Mouse (Mus musculus) forebrain, embryonic 11.5 days (tissue): Measurements from ENCODE around the gene Stard13. TPM values are rescaled to one million over a fixed set of nuclear protein-coding genes. Genes with fewer than 3 reads are reported as not detected.

ENCODE experiments used
- ATAC-seq: fragments of 200-750 bp; cut with Nextera tagmentation; replicated peaks from 2 replicates; pipeline ENCODE4 v1.8.0; 2017; ENCODE audit warnings: moderate TSS enrichment; ENCODE audit not compliant: low FRiP score
- DNase-seq: peaks from one replicate; pipeline ENCODE4 v3.0.0-alpha.2; 2017; ENCODE audit warnings: low spot score
- H3K27ac ChIP-seq: fragments of 300-500 bp; sonication (generic); 2 replicates; pipeline ENCODE4 v1.5.1; 2014; ENCODE audit warnings: low read depth, low read length
- H3K27me3 ChIP-seq: fragments of 300-500 bp; sonication (generic); 2 replicates; pipeline ENCODE4 v1.6.1; 2014; ENCODE audit warnings: mild to moderate bottlenecking, low read length, mixed read lengths; ENCODE audit not compliant: control insufficient read depth, insufficient read depth
- H3K36me3 ChIP-seq: fragments of 300-500 bp; sonication (generic); 2 replicates; pipeline ENCODE4 v1.6.1; 2014; ENCODE audit warnings: mild to moderate bottlenecking, low read length, moderate library complexity, mixed read lengths; ENCODE audit not compliant: control insufficient read depth, insufficient read depth
- H3K4me1 ChIP-seq: fragments of 300-500 bp; sonication (generic); replicated peaks from 2 replicates; pipeline ENCODE4 v1.6.1; 2014; ENCODE audit warnings: low read length, mixed read lengths; ENCODE audit not compliant: control insufficient read depth, insufficient read depth
- H3K4me2 ChIP-seq: fragments of 300-500 bp; sonication (generic); 2 replicates; pipeline ENCODE4 v1.6.1; 2014; ENCODE audit warnings: low read depth, mild to moderate bottlenecking, low read length, moderate library complexity, mixed read lengths; ENCODE audit not compliant: severe bottlenecking
- H3K4me3 ChIP-seq: fragments of 300-500 bp; sonication (generic); 2 replicates; pipeline ENCODE4 v1.5.1; 2014; ENCODE audit warnings: low read depth, low read length
- H3K9ac ChIP-seq: fragments of 300-500 bp; sonication (generic); 2 replicates; pipeline ENCODE4 v1.6.1; 2014; ENCODE audit warnings: low read length
- H3K9me3 ChIP-seq: fragments of 300-500 bp; sonication (generic); 2 replicates; pipeline ENCODE4 v1.6.1; 2016; ENCODE audit warnings: low read length, mixed read lengths; ENCODE audit not compliant: control insufficient read depth
- WGBS: fragments of 180-500 bp; shearing (Covaris S2); extraction: QIAGEN DNeasy Blood & Tissue Kit; methylation state at CpG from one replicate; pipeline ENCODE4 v1.1.7; 2014; 5-methylcytosine and 5-hydroxymethylcytosine counted together
- polyA plus RNA-seq: library from polyadenylated mRNA; unstranded; fragments of >200 nt; fragmentation: Nextera tagmentation; extraction: Ambion mirVana; gene quantifications from 2 replicates; pipeline ENCODE4 v1.2.1, GENCODE M21; 2014

Stard13 gene
- polyA plus RNA-seq, 1 experiment from 2014 or later = 2.7 TPM

- Histone ChIP-seq H3K27ac (no peak overlapping the region), H3K36me3 (no peaks in the 10 kb centered on the region), H3K9me3 (no peaks in the 10 kb centered on the region), H3K4me3 (no peak overlapping the region), H3K27me3 (no peaks in the 10 kb centered on the region), H3K9ac (no peak overlapping the region), H3K4me2 (no peak overlapping the region), H3K4me1 (peaks cover 3% of the 10 kb centered on the region; the same call in 1 of the 2 replicates)
- no peak for DNase-seq
- WGBS = 88% methylated on average over 4 of the region's 4 CpGs
- ATAC-seq = no peak
Measured at GRCm38 (mm10) chr5:151137311-151137710, 96.3 kb downstream of the Stard13 start.

GRCm38 (mm10) chr5:151135965-151136364 lies 97.7 kb downstream of the Stard13 start:
- no peak overlapping the region for H3K27ac ChIP-seq
- no peak for DNase-seq
- no peaks in the 10 kb centered on the region for H3K9me3 ChIP-seq
- H3K9ac ChIP-seq = no peak overlapping the region
- no peak for ATAC-seq
- H3K27me3 ChIP-seq = no peaks in the 10 kb centered on the region
- no peaks in the 10 kb centered on the region for H3K36me3 ChIP-seq
- H3K4me3 ChIP-seq = no peak overlapping the region
- H3K4me1 ChIP-seq = no peaks in the 10 kb centered on the region
- WGBS = 77% methylated on average over 6 of the region's 6 CpGs
- H3K4me2 ChIP-seq = no peak overlapping the region

DNA sequence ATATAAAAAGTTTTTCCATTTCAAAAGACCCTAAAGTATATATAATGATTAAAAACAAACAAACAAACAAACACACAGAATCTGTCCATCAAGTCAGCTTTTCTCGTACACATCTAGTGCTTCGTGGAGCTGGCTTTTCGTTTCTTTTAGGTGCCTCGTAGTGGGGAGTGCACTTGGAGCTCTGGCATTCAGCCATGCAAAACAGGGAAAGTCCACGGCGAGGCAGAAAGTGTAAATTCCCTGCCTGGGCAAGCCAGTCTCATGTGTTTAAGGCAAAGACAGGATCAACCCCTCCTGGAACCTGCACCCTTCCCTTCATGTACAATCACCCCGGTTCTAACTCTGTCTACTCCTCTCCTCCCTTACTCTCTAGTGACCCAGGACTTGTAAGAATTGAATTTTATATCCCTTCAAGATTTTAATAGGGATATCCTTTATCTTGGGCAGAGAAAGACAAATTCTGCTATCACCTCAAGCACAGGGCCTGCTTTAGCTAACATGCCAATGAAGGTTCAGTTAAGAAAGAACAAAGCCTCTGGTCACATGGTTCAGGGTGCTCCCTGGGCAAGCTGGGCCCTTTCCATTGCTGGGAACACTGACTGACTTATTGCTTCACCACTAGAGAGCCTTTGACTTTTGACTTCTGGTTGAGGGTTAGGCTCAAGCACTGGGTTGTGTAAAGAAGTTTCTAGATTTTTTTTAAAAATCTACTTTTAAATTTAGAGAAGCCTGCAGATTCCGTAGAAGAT lies 98.4 kb downstream of the Stard13 start:
- 89% methylated on average over 8 of the region's 8 CpGs for WGBS
- H3K4me1 ChIP-seq = no peaks in the 10 kb centered on the region
- no peak overlapping the region for H3K9ac ChIP-seq
- no peak for ATAC-seq
- H3K36me3 ChIP-seq = no peaks in the 10 kb centered on the region
- no peak overlapping the region for H3K27ac ChIP-seq
- H3K9me3 ChIP-seq = no peaks in the 10 kb centered on the region
- H3K4me2 ChIP-seq = no peak overlapping the region
- no peak for DNase-seq
- no peak overlapping the region for H3K4me3 ChIP-seq
- H3K27me3 ChIP-seq = no peaks in the 10 kb centered on the region

GRCm38 (mm10) chr5:151134202-151134601 lies 99.4 kb downstream of the Stard13 start:
- Histone ChIP-seq H3K9ac (no peak overlapping the region), H3K27ac (no peak overlapping the region), H3K9me3 (no peaks in the 10 kb centered on the region), H3K27me3 (no peaks in the 10 kb centered on the region), H3K4me3 (no peak overlapping the region), H3K36me3 (no peaks in the 10 kb centered on the region), H3K4me2 (no peak overlapping the region), H3K4me1 (no peaks in the 10 kb centered on the region)
- ATAC-seq (no peak), DNase-seq (no peak)
- WGBS = 94% methylated on average over 4 of the region's 4 CpGs

DNA sequence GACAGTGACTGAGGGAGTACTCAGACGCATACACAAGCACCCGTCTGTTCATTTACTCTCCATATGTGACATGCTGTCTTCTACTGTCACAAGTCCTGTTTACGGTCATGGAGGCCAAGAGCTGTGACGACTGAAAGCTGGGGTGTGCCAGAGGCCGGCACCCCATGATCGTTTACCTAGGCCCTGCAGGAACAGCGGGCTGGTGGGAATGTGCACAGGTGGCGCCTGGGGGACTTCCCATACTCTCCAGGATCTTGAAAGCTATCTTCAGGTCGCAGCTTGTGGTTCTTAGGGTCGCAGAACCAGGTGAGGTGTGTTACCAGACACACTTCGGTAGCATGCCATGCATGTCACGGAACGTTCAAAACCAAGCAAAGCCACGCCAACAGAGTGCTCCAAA lies 99.9 kb downstream of the Stard13 start:
- no peak overlapping the region for H3K27ac ChIP-seq
- H3K27me3 ChIP-seq = no peaks in the 10 kb centered on the region
- no peak overlapping the region for H3K9ac ChIP-seq
- H3K4me3 ChIP-seq = no peak overlapping the region
- H3K36me3 ChIP-seq = no peaks in the 10 kb centered on the region
- H3K4me1 ChIP-seq = no peaks in the 10 kb centered on the region
- no peak overlapping the region for H3K4me2 ChIP-seq
- no peak for ATAC-seq
- WGBS = 91% methylated on average over 14 of the region's 14 CpGs
- H3K9me3 ChIP-seq = no peaks in the 10 kb centered on the region
- DNase-seq = no peak

- H3K9me3 ChIP-seq = no peaks in the 10 kb centered on the region
- no peaks in the 10 kb centered on the region for H3K27me3 ChIP-seq
- DNase-seq = no peak
- H3K4me3 ChIP-seq = no peak overlapping the region
- no peak for ATAC-seq
- no peak overlapping the region for H3K4me2 ChIP-seq
- H3K36me3 ChIP-seq = no peaks in the 10 kb centered on the region
- WGBS = 74% methylated on average over 2 of the region's 2 CpGs
- H3K27ac ChIP-seq = no peak overlapping the region
- no peak overlapping the region for H3K9ac ChIP-seq
- H3K4me1 ChIP-seq = no peaks in the 10 kb centered on the region
Measured at GRCm38 (mm10) chr5:151129762-151130161, 103.9 kb downstream of the Stard13 start.

GRCm38 (mm10) chr5:151127298-151127717 lies 106.3 kb downstream of the Stard13 start:
- Histone ChIP-seq H3K27me3 (no peaks in the 10 kb centered on the region), H3K27ac (no peak overlapping the region), H3K9ac (no peak overlapping the region), H3K36me3 (no peaks in the 10 kb centered on the region), H3K9me3 (no peaks in the 10 kb centered on the region), H3K4me2 (no peak overlapping the region), H3K4me1 (no peaks in the 10 kb centered on the region), H3K4me3 (no peak overlapping the region)
- WGBS = 55% methylated on average over 6 of the region's 6 CpGs
- DNase-seq = no peak
- no peak for ATAC-seq

GRCm38 (mm10) chr5:151126608-151127005 lies 107.0 kb downstream of the Stard13 start:
- ATAC-seq = no peak

GRCm38 (mm10) chr5:151125985-151126607 lies 107.5 kb downstream of the Stard13 start:
- no peaks in the 10 kb centered on the region for H3K27me3 ChIP-seq
- no peaks in the 10 kb centered on the region for H3K9me3 ChIP-seq
- H3K4me2 ChIP-seq = no peak overlapping the region
- no peak for ATAC-seq
- H3K27ac ChIP-seq = no peak overlapping the region
- H3K36me3 ChIP-seq = no peaks in the 10 kb centered on the region
- H3K4me3 ChIP-seq = no peak overlapping the region
- no peak for DNase-seq
- H3K4me1 ChIP-seq = no peaks in the 10 kb centered on the region
- WGBS = 82% methylated on average over 6 of the region's 6 CpGs
- no peak overlapping the region for H3K9ac ChIP-seq

More at GRCm38 (mm10) chr5:151126608-151127005, 107.0 kb downstream of the Stard13 start:
- WGBS = 86% methylated on average over 10 of the region's 10 CpGs
- no peak for DNase-seq
- Histone ChIP-seq H3K27ac (no peak overlapping the region), H3K4me1 (no peaks in the 10 kb centered on the region), H3K9me3 (no peaks in the 10 kb centered on the region), H3K4me3 (no peak overlapping the region), H3K4me2 (no peak overlapping the region), H3K36me3 (no peaks in the 10 kb centered on the region), H3K9ac (no peak overlapping the region), H3K27me3 (no peaks in the 10 kb centered on the region)
